Mouse (Mus musculus): Measurements from ENCODE around the gene Odf3l2. TPM values are rescaled to one million over a fixed set of nuclear protein-coding genes. Genes with fewer than 3 reads are reported as not detected.

Gene Odf3l2
- total and polyA plus RNA-seq, 3 experiments: not detected

Other genes starting within 250 kb of the Odf3l2 start
- gene Vmn2r83, start 177.0 kb downstream of the Odf3l2 start, total RNA-seq (2021): not detected
- gene Vmn2r83, start 177.0 kb downstream of the Odf3l2 start, polyA plus RNA-seq (2012; rRNA removed): not detected in 2 replicates
- 10 to 100 TPM; 30.3 to 34.7 TPM for gene Plpp2, start 111.9 kb downstream of the Odf3l2 start, total RNA-seq (2021)
- 33.5 and 44.3 TPM in 2 replicates for gene Plpp2, start 111.9 kb downstream of the Odf3l2 start, polyA plus RNA-seq (2012; rRNA removed)
- gene Mier2, start 90.5 kb downstream of the Odf3l2 start, total RNA-seq (2021): 10 to 100 TPM; 26.7 to 30.9 TPM
- 150 and 154 TPM in 2 replicates for gene Mier2, start 90.5 kb downstream of the Odf3l2 start, polyA plus RNA-seq (2012; rRNA removed)
- gene Theg, start 58.4 kb downstream of the Odf3l2 start, total RNA-seq (2021): not detected
- not detected in 2 replicates for gene Theg, start 58.4 kb downstream of the Odf3l2 start, polyA plus RNA-seq (2012; rRNA removed)
- under 1 TPM; 0.10 to 0.14 TPM for gene C2cd4c, start 31.7 kb downstream of the Odf3l2 start, total RNA-seq (2021)
- 0.12 and 0.25 TPM in 2 replicates for gene C2cd4c, start 31.7 kb downstream of the Odf3l2 start, polyA plus RNA-seq (2012; rRNA removed)
- gene Shc2, start 7.8 kb downstream of the Odf3l2 start, total RNA-seq (2021): 1 to 10 TPM; 2.0 to 6.7 TPM
- gene Shc2, start 7.8 kb downstream of the Odf3l2 start, polyA plus RNA-seq (2012; rRNA removed): 4.8 and 9.1 TPM in 2 replicates
- gene Madcam1, start 18.8 kb upstream of the Odf3l2 start, total RNA-seq (2021): not detected
- 0.46 TPM in 1 of 2 replicates, not detected in the other for gene Madcam1, start 18.8 kb upstream of the Odf3l2 start, polyA plus RNA-seq (2012; rRNA removed)
- 10 to 100 TPM; 29.5 to 40.7 TPM for gene Tpgs1, start 23.6 kb upstream of the Odf3l2 start, total RNA-seq (2021)
- 147 and 149 TPM in 2 replicates for gene Tpgs1, start 23.6 kb upstream of the Odf3l2 start, polyA plus RNA-seq (2012; rRNA removed)
- 100 to 1,000 TPM in 1 of 2 experiments, 10 to 100 TPM in 1; 87.7 to 122 TPM for gene Cdc34, start 36.5 kb upstream of the Odf3l2 start, total RNA-seq (2021)
- 174 and 205 TPM in 2 replicates for gene Cdc34, start 36.5 kb upstream of the Odf3l2 start, polyA plus RNA-seq (2012; rRNA removed)
- gene Gzmm, start 43.3 kb upstream of the Odf3l2 start, total RNA-seq (2021): 1 to 10 TPM; 1.0 to 2.2 TPM
- 0.52 and 0.55 TPM in 2 replicates for gene Gzmm, start 43.3 kb upstream of the Odf3l2 start, polyA plus RNA-seq (2012; rRNA removed)
- 100 to 1,000 TPM; 588 to 674 TPM for gene Bsg, start 58.8 kb upstream of the Odf3l2 start, total RNA-seq (2021)
- gene Bsg, start 58.8 kb upstream of the Odf3l2 start, polyA plus RNA-seq (2012; rRNA removed): 314 and 321 TPM in 2 replicates
- 1 to 10 TPM; 5.9 to 6.0 TPM for gene Hcn2, start 70.9 kb upstream of the Odf3l2 start, total RNA-seq (2021)
- 20.2 and 27.8 TPM in 2 replicates for gene Hcn2, start 70.9 kb upstream of the Odf3l2 start, polyA plus RNA-seq (2012; rRNA removed)
- 10 to 100 TPM; 55.4 to 62.8 TPM for gene Polrmt, start 100.8 kb upstream of the Odf3l2 start, total RNA-seq (2021)
- 87.6 and 89.0 TPM in 2 replicates for gene Polrmt, start 100.8 kb upstream of the Odf3l2 start, polyA plus RNA-seq (2012; rRNA removed)
- gene Fgf22, start 109.3 kb upstream of the Odf3l2 start, total RNA-seq (2021): not detected
- gene Fgf22, start 109.3 kb upstream of the Odf3l2 start, polyA plus RNA-seq (2012; rRNA removed): 0.18 and 0.68 TPM in 2 replicates
- gene Rnf126, start 121.2 kb upstream of the Odf3l2 start, total RNA-seq (2021): 10 to 100 TPM; 51.6 to 51.8 TPM
- 222 and 226 TPM in 2 replicates for gene Rnf126, start 121.2 kb upstream of the Odf3l2 start, polyA plus RNA-seq (2012; rRNA removed)
- gene Fstl3, start 131.5 kb upstream of the Odf3l2 start, total RNA-seq (2021): 10 to 100 TPM in 1 of 2 experiments, 1 to 10 TPM in 1; 10.0 to 37.2 TPM
- 47.0 and 74.7 TPM in 2 replicates for gene Fstl3, start 131.5 kb upstream of the Odf3l2 start, polyA plus RNA-seq (2012; rRNA removed)
- gene Prss57, start 145.2 kb upstream of the Odf3l2 start, total RNA-seq (2021): under 1 TPM in 1 of 2 experiments, not detected in 1; 0.21 TPM
- 0.28 TPM in 1 of 2 replicates, not detected in the other for gene Prss57, start 145.2 kb upstream of the Odf3l2 start, polyA plus RNA-seq (2012; rRNA removed)
- gene Palm, start 147.8 kb upstream of the Odf3l2 start, total RNA-seq (2021): 100 to 1,000 TPM in 1 of 2 experiments, 10 to 100 TPM in 1; 68.1 to 105 TPM
- gene Palm, start 147.8 kb upstream of the Odf3l2 start, polyA plus RNA-seq (2012; rRNA removed): 138 and 146 TPM in 2 replicates
- gene Misp, start 175.3 kb upstream of the Odf3l2 start, total RNA-seq (2021): under 1 TPM; 0.31 to 0.32 TPM
- gene Misp, start 175.3 kb upstream of the Odf3l2 start, polyA plus RNA-seq (2012; rRNA removed): 0.03 and 0.10 TPM in 2 replicates
- gene Ptbp1, start 208.7 kb upstream of the Odf3l2 start, total RNA-seq (2021): 100 to 1,000 TPM; 217 to 332 TPM
- 175 and 259 TPM in 2 replicates for gene Ptbp1, start 208.7 kb upstream of the Odf3l2 start, polyA plus RNA-seq (2012; rRNA removed)
- under 1 TPM; 0.62 to 0.63 TPM for gene Prtn3, start 228.7 kb upstream of the Odf3l2 start, total RNA-seq (2021)
- gene Prtn3, start 228.7 kb upstream of the Odf3l2 start, polyA plus RNA-seq (2012; rRNA removed): 3.4 and 4.1 TPM in 2 replicates
- 1 to 10 TPM; 1.2 to 2.2 TPM for gene Plppr3, start 228.9 kb upstream of the Odf3l2 start, total RNA-seq (2021)
- 4.2 and 4.6 TPM in 2 replicates for gene Plppr3, start 228.9 kb upstream of the Odf3l2 start, polyA plus RNA-seq (2012; rRNA removed)
- gene Elane, start 240.5 kb upstream of the Odf3l2 start, total RNA-seq (2021): under 1 TPM; 0.49 to 0.79 TPM
- gene Elane, start 240.5 kb upstream of the Odf3l2 start, polyA plus RNA-seq (2012; rRNA removed): 0.34 and 1.1 TPM in 2 replicates
- 1,000 to 10,000 TPM; 2,358 to 4,405 TPM for gene Cfd, start 245.1 kb upstream of the Odf3l2 start, total RNA-seq (2021)
- gene Cfd, start 245.1 kb upstream of the Odf3l2 start, polyA plus RNA-seq (2012; rRNA removed): 4,988 and 13,425 TPM in 2 replicates

Data from adrenal gland, adult 2 months (tissue).